25 mouse cellular contexts compared by ENCODE assay signal in the genomic region with DNA sequence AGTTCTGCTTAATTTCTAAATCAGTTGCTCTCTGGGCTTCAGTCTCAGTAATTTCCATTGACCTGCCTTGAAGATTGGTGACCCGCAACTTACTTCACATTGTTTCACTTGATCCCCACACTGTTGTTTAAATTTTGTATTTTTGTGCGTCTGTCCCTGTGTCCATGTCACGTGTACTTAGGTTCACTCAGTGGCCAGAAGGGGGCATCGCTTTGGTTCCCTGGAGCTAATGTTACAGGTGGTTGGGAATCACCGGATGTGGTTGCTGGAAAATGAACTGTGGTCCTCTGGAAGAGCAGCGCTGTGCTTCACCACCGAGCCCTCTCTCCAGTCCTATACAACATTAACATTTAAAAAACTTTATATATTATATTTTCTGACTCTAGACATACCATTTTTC.
DNase-seq lines count a peak whose midpoint lies in the region; TF ChIP-seq lines count a peak whose summit lies in the region.
"Had no signal": no experiment of that assay in that cellular context is flagged by ENCODE, and none has a peak within 500 bp of the region (broad histone marks: within the 10 kb centered on the region; RNA-seq: fewer than 3 reads in every experiment).

No protein-coding gene starts in this region.

- TF ChIP-seq EP300 in ES-Bruce4 (IDR thresholded peaks at IDR 0.05; ENCODE audit: insufficient read depth, low read depth, low read length) = no peak

- H3K27ac ChIP-seq in layer of hippocampus, adult 2 months = no peak overlapping the region
- no peak overlapping the region for H3K27ac ChIP-seq in ES-Bruce4 (ENCODE audit: insufficient read depth, low read length)
- H3K27ac ChIP-seq in small intestine, adult 2 months (ENCODE audit: insufficient read depth, low read depth, low read length) = no peak overlapping the region
- H3K27ac ChIP-seq: gastrocnemius, adult 2 months; heart, adult 2 months; hindbrain, embryonic 14.5 days; limb, embryonic 10.5 days; limb, embryonic 15.5 days; midbrain, embryonic 12.5 days; neural tube, embryonic 13.5 days; stomach, embryonic 15.5 days had no signal

- DNase-seq in layer of hippocampus, adult 2 months (ENCODE audit: low spot score in 2 of 2) = no peak
- no peak for DNase-seq in layer of hippocampus, adult 8-10 months (ENCODE audit: low spot score in 2 of 2)
- DNase-seq in urinary bladder, adult 18-20 months (ENCODE audit: low spot score in 2 of 2) = no peak
- DNase-seq: adrenal gland, adult 8-10 months; B cell, adult 2 months; cerebellum, adult 2 months; cerebellum, postnatal 14 days; gastrocnemius, adult 2 months; heart, adult 2 months; kidney, adult 2 months; layer of hippocampus, adult 9-11 months; liver, postnatal 0 days; lung, postnatal 36 days; thymus, postnatal 4 days had no signal

- H3K9me3 ChIP-seq in E14TG2a.4 (ENCODE audit: low read length) = no peaks in the 10 kb centered on the region
- no peaks in the 10 kb centered on the region for H3K9me3 ChIP-seq in ES-Bruce4 (replicated peaks; ENCODE audit: control insufficient read depth, insufficient read depth, low read length, poor library complexity, severe bottlenecking)
- H3K9me3 ChIP-seq: heart, embryonic 12.5 days; limb, embryonic 10.5 days; limb, embryonic 15.5 days; midbrain, embryonic 12.5 days; neural tube, embryonic 13.5 days; stomach, embryonic 15.5 days had no signal

- TF ChIP-seq POLR2A in ES-Bruce4 (IDR thresholded peaks at IDR 0.05; ENCODE audit: insufficient read depth, low read length) = no peak
- TF ChIP-seq POLR2A in small intestine, adult 2 months (IDR thresholded peaks at IDR 0.05; ENCODE audit: low read depth, low read length) = no peak

- TF ChIP-seq CTCF in layer of hippocampus, adult 2 months (conservative IDR thresholded peaks at IDR 0.05) = peak; percentile 16; the same call in 1 of the 2 replicates
- TF ChIP-seq CTCF in E14TG2a.4 (conservative IDR thresholded peaks at IDR 0.05; ENCODE audit: low read length) (peak; percentile 31; the same call in 1 of the 2 replicates), ES-Bruce4 (IDR thresholded peaks at IDR 0.05; ENCODE audit: low read depth, low read length) (peak; percentile 41)
- TF ChIP-seq CTCF in small intestine, adult 2 months (IDR thresholded peaks at IDR 0.05; ENCODE audit: extremely low read depth, insufficient read length, insufficient replicate concordance, low read depth, low read length) = peak; percentile 17; the same call in 1 of the 2 replicates

- H3K36me3 ChIP-seq in E14TG2a.4 (ENCODE audit: insufficient read depth, low read length) = no peaks in the 10 kb centered on the region
- H3K36me3 ChIP-seq in ES-Bruce4 (ENCODE audit: control insufficient read depth, insufficient read depth, low read length, poor library complexity, severe bottlenecking) = no peaks in the 10 kb centered on the region
- no peaks in the 10 kb centered on the region for H3K36me3 ChIP-seq in small intestine, adult 2 months (ENCODE audit: control insufficient read depth, insufficient read depth, low read length)
- H3K36me3 ChIP-seq: heart, embryonic 12.5 days; limb, embryonic 10.5 days; limb, embryonic 15.5 days; midbrain, embryonic 12.5 days; neural tube, embryonic 13.5 days; stomach, embryonic 15.5 days had no signal

- no peak overlapping the region for H3K4me3 ChIP-seq in layer of hippocampus, adult 2 months
- H3K4me3 ChIP-seq in E14TG2a.4 (replicated peaks; ENCODE audit: low read length) (no peak overlapping the region), ES-Bruce4 (ENCODE audit: low read depth, low read length) (no peak overlapping the region)
- no peak overlapping the region for H3K4me3 ChIP-seq in small intestine, adult 2 months (ENCODE audit: low read depth, low read length)
- H3K4me3 ChIP-seq: erythroblast, embryonic 14.5 days; gastrocnemius, adult 2 months; heart, adult 2 months; heart, embryonic 12.5 days; limb, embryonic 10.5 days; limb, embryonic 15.5 days; midbrain, embryonic 12.5 days; neural tube, embryonic 13.5 days; stomach, embryonic 15.5 days had no signal

- H3K27me3 ChIP-seq in E14TG2a.4 (ENCODE audit: insufficient read depth, low read length) (no peaks in the 10 kb centered on the region), ES-Bruce4 (ENCODE audit: control insufficient read depth, insufficient read depth, low read length, poor library complexity, severe bottlenecking) (no peaks in the 10 kb centered on the region)
- no peaks in the 10 kb centered on the region for H3K27me3 ChIP-seq in small intestine, adult 2 months (ENCODE audit: control insufficient read depth, insufficient read depth, low read length)
- H3K27me3 ChIP-seq: heart, embryonic 12.5 days; limb, embryonic 15.5 days; midbrain, embryonic 12.5 days; neural tube, embryonic 13.5 days; stomach, embryonic 15.5 days had no signal

- H3K9ac ChIP-seq in ES-Bruce4 (ENCODE audit: low read depth, poor library complexity, severe bottlenecking) = no peak overlapping the region
- H3K9ac ChIP-seq: heart, embryonic 12.5 days; hindbrain, embryonic 14.5 days; limb, embryonic 15.5 days; liver, postnatal 0 days; midbrain, embryonic 12.5 days; neural tube, embryonic 13.5 days; stomach, embryonic 15.5 days had no signal

- H3K4me1 ChIP-seq in E14TG2a.4 (replicated peaks; ENCODE audit: low read depth, low read length) (no peaks in the 10 kb centered on the region), ES-Bruce4 (ENCODE audit: control insufficient read depth, insufficient read depth, low read length) (no peaks in the 10 kb centered on the region)
- H3K4me1 ChIP-seq in small intestine, adult 2 months (ENCODE audit: control insufficient read depth, insufficient read depth, insufficient read length, low read length) = no peaks in the 10 kb centered on the region; the same call in 1 of the 2 replicates
- H3K4me1 ChIP-seq: heart, embryonic 12.5 days; limb, embryonic 10.5 days; limb, embryonic 15.5 days; midbrain, embryonic 12.5 days; neural tube, embryonic 13.5 days; stomach, embryonic 15.5 days had no signal

- WGBS in small intestine, adult 2 months = 94% methylated on average over 7 of the region's 7 CpGs
